Mouse (Mus musculus) erythroblast, embryonic 14.5 days (primary cell): ENCODE results near the gene Arhgap5.

Experiments used
- GATA1 ChIP-seq: IDR thresholded peaks from 2 replicates; pipeline ENCODE4 v1.6.1; 2012; ENCODE audit warnings: low read length, inconsistent platforms, mixed read lengths
- TAL1 ChIP-seq: IDR thresholded peaks from 3 replicates; pipeline ENCODE4 v1.6.1; 2012; ENCODE audit warnings: low read length, inconsistent platforms, mixed read lengths

DNA sequence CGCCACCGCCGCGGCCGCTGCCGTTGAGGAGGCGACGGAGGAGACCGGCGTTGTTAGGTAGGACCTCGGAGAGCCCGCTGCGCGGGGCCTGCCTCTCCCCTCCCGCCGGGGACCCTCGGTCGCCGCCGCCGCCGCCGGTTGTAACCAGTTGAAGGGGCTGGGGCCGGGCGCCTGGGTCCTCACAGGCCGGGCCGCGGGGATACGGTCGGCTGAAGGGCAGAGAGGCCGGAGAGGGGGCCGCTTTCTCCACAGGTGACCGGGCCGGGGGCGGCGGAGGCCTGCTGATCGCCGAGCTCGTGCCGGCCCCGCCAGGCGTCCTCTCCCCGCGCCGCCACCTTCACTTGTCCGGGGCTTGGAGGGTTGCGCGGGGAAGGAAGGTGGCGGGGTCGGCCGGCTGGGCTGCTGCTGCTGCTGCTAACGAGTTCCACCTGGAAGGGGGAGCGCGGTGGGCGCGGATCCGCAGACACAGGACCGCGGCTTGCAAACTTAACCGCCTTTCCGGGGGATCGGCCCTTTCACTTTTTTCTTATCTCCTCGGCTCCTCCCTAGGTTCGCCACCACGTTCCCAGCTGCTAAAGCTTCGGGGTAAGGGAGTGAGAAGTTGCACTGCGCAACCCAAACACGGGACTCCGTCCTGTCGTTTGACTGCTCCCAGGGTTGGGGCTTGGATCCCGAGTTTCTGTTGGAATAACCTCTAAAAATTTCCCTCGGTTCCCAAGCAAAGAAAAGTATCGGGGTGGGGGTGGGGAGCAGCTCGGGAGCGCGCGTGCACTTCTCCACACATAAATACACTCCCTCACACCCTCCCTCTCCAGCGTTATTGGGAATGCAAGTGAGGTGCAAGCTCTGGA, 784 bp downstream of the Arhgap5 start:
- no peak for TF ChIP-seq TAL1
- no peak for TF ChIP-seq GATA1
